Mouse (Mus musculus) forebrain, embryonic 16.5 days (tissue): ENCODE results near the gene Fam172a. TPM values are rescaled to one million over a fixed set of nuclear protein-coding genes. Genes with fewer than 3 reads are reported as not detected.

Experiments used
- ATAC-seq: fragments of 200-750 bp; cut with Nextera tagmentation; 2 replicates; pipeline ENCODE4 v1.8.0; 2017; ENCODE audit warnings: mild to moderate bottlenecking, moderate library complexity
- H3K27ac ChIP-seq: fragments of 300-500 bp; sonication (generic); 2 replicates; pipeline ENCODE4 v1.5.1; 2014; ENCODE audit warnings: low read length, control low read depth
- H3K27me3 ChIP-seq: fragments of 300-500 bp; sonication (generic); replicated peaks from 2 replicates; pipeline ENCODE4 v1.6.1; 2014; ENCODE audit warnings: low read length; ENCODE audit not compliant: control insufficient read depth, insufficient read depth
- H3K36me3 ChIP-seq: fragments of 300-500 bp; sonication (generic); 2 replicates; pipeline ENCODE4 v1.6.1; 2014; ENCODE audit not compliant: control insufficient read depth, insufficient read depth
- H3K4me1 ChIP-seq: fragments of 300-500 bp; sonication (generic); replicated peaks from 2 replicates; pipeline ENCODE4 v1.6.1; 2014; ENCODE audit warnings: low read length; ENCODE audit not compliant: control insufficient read depth, insufficient read depth
- H3K4me2 ChIP-seq: fragments of 300-500 bp; sonication (generic); 2 replicates; pipeline ENCODE4 v1.6.1; 2014; ENCODE audit warnings: mild to moderate bottlenecking, low read length, control low read depth
- H3K4me3 ChIP-seq: fragments of 300-500 bp; sonication (generic); replicated peaks from 2 replicates; pipeline ENCODE4 v1.5.1; 2014; ENCODE audit warnings: mild to moderate bottlenecking, low read length, control low read depth
- H3K9ac ChIP-seq: fragments of 300-500 bp; sonication (generic); replicated peaks from 2 replicates; pipeline ENCODE4 v1.6.1; 2014; ENCODE audit warnings: low read depth, low read length, control low read depth
- H3K9me3 ChIP-seq: fragments of 300-500 bp; sonication (generic); 2 replicates; pipeline ENCODE4 v1.6.1; 2016; ENCODE audit warnings: low read length; ENCODE audit not compliant: control insufficient read depth
- WGBS: fragments of 180-500 bp; shearing (Covaris S2); extraction: QIAGEN DNeasy Blood & Tissue Kit; methylation state at CpG from one replicate; pipeline ENCODE4 v1.1.7; 2014; 5-methylcytosine and 5-hydroxymethylcytosine counted together
- polyA plus RNA-seq: library from polyadenylated mRNA; unstranded; fragments of >200 nt; fragmentation: Nextera tagmentation; extraction: Ambion mirVana; gene quantifications from 2 replicates; pipeline ENCODE4 v1.2.1, GENCODE M21; 2015

Fam172a gene
- polyA plus RNA-seq, 1 experiment from 2014 or later: 59.5 TPM

DNA sequence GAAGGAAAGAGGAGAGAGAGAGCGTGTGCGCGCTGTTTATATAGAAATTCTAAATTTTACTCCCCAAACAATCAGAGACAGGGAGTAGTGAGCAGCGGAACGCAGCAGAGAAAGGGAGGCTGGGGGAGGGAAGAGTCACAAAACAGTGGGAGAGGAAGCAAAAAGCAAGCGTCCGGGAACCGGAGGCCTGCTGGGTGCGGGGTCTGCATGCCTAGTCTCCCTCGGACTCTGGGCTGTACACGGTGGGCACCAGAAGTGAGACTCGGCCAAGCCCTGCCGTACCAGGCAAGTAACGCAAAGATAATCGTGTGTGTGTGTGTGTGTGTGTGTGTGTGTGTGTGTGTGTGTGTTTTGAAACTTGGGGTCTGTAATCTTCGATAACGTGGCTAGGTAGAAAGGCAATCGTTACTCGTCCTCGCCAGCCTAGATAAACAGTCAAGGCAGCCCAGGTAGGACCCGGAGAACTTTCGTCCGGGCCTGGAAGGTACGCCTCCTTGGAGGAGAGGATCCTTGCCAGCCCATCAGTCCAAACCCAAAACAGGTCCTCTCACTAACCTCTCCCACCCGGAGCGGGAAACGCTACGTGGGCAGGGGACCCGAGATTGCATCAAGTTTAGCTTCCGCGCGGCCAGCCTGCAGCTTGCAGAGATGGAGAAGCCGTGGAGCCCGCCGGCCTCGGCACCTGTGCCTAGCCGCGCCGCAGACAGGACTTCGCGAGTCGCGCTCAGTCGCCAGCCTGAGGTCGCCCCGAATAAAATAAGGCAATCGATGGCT lies 500.9 kb downstream of the Fam172a start:
- peak; percentile 1; the same call in 1 of the 2 replicates for ATAC-seq
- H3K4me2 ChIP-seq: peak overlapping the region; percentile 47
- under 1% methylated on average over 47 of the region's 47 CpGs for WGBS
- no peaks in the 10 kb centered on the region for H3K27me3 ChIP-seq
- peak overlapping the region; percentile 74 for H3K4me3 ChIP-seq
- H3K27ac ChIP-seq: peak overlapping the region; percentile 97
- H3K36me3 ChIP-seq: no peaks in the 10 kb centered on the region
- H3K4me1 ChIP-seq: peaks cover 9% of the 10 kb centered on the region
- no peaks in the 10 kb centered on the region for H3K9me3 ChIP-seq
- H3K9ac ChIP-seq: peak overlapping the region; percentile 85

DNA sequence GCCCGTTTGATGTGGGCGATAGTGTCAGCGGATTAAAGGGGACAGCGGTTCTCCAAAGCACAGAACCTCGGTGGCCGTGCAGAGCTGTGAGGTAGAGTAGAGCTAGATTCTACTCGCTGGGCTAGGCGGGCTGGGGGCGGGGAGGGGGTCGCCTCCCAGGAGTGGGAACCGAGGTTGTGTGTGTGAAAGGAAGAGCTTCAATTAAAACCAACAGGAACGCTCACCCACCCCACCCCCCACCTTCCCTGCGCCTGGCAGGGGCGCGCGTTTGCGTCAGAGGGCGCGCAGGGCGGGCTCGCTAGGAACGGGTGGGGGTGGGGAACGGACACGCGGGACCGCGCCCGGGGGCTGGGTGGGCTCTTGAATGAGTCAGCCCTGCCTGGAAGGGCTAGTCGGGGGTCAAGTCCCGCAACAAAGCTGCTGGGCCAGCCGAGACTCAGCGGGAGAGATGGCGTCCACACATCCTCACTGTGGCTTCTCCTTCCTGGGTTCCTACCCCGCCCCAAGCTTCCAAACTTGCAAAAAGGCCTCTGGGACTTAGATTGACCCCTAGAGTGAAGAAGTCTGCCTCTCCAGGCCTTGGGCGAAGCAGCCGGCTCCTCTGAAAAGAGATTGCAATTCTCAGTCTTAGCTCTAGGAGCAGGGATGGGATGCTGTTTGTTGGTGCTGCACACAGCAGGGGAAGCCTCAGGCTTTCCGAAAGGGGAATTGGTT lies 501.7 kb downstream of the Fam172a start:
- WGBS: under 1% methylated on average over 34 of the region's 37 CpGs
- Histone ChIP-seq H3K27me3 (no peaks in the 10 kb centered on the region), H3K36me3 (no peaks in the 10 kb centered on the region), H3K4me3 (peak overlapping the region; percentile 74), H3K4me2 (peak overlapping the region; percentile 47), H3K9me3 (no peaks in the 10 kb centered on the region), H3K4me1 (peaks cover 12% of the 10 kb centered on the region), H3K27ac (peak overlapping the region; percentile 97), H3K9ac (peak overlapping the region; percentile 85)
- peak; percentile 58 for ATAC-seq

DNA sequence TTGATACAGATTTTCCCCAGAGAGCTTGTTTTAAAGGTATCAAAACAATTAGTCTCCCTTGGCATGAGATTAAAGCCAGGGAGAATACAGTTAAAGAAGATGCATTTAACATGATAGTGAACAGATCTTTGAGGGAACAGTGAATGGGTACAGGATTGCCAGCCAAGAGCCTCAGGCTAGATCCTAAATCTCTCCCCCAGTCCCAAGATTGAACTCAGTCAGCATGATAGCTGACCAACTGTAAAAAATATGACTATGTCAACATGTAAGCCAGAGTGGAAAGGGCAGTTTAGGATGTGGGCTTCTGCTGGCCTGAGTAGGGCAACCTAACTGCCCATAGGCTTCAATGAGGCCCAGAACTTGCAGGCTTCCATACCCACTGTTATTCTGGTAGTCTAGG lies 503.6 kb downstream of the Fam172a start:
- no peaks in the 10 kb centered on the region for H3K27me3 ChIP-seq
- peaks cover 26% of the 10 kb centered on the region for H3K4me1 ChIP-seq
- H3K9me3 ChIP-seq: no peaks in the 10 kb centered on the region
- H3K9ac ChIP-seq: no peak overlapping the region
- H3K4me3 ChIP-seq: no peak overlapping the region
- H3K27ac ChIP-seq: peak overlapping the region; percentile 3; the same call in 1 of the 2 replicates
- H3K4me2 ChIP-seq: peak overlapping the region; percentile 39
- ATAC-seq: no peak
- no peaks in the 10 kb centered on the region for H3K36me3 ChIP-seq

DNA sequence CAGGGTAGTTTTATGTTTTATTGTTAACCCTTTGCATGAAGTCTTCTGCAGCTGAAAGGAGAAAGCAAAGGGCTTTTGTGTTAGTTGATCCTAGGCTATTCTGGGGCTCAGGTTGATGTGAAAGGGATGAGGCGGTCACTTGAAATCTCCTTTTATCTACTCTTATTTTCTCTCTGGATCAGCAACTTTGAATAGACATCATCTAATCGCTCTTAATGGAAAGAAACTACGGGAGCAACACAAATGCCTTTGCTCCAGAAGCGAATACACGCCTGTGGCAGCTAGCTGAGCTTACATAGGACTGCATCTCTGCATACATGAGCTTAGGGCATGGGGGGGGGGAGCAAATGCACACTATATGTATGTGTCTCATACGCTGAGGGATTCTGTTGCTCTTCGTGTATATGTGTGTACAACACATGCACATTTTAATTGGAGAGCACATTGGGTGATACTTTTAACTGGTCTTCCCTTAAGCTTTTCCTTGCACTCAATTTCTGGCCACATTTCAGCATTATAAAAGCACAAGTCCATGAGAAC lies 505.1 kb downstream of the Fam172a start:
- Histone ChIP-seq H3K9me3 (no peaks in the 10 kb centered on the region), H3K27me3 (peaks cover 4% of the 10 kb centered on the region; the same call in 1 of the 2 replicates), H3K4me2 (peak overlapping the region; percentile 75), H3K9ac (peak overlapping the region; percentile 44), H3K27ac (peak overlapping the region; percentile 68), H3K4me3 (peak overlapping the region; percentile 25), H3K36me3 (no peaks in the 10 kb centered on the region), H3K4me1 (peaks cover 34% of the 10 kb centered on the region)
- WGBS: 10% methylated on average over 7 of the region's 7 CpGs
- no peak for ATAC-seq

DNA sequence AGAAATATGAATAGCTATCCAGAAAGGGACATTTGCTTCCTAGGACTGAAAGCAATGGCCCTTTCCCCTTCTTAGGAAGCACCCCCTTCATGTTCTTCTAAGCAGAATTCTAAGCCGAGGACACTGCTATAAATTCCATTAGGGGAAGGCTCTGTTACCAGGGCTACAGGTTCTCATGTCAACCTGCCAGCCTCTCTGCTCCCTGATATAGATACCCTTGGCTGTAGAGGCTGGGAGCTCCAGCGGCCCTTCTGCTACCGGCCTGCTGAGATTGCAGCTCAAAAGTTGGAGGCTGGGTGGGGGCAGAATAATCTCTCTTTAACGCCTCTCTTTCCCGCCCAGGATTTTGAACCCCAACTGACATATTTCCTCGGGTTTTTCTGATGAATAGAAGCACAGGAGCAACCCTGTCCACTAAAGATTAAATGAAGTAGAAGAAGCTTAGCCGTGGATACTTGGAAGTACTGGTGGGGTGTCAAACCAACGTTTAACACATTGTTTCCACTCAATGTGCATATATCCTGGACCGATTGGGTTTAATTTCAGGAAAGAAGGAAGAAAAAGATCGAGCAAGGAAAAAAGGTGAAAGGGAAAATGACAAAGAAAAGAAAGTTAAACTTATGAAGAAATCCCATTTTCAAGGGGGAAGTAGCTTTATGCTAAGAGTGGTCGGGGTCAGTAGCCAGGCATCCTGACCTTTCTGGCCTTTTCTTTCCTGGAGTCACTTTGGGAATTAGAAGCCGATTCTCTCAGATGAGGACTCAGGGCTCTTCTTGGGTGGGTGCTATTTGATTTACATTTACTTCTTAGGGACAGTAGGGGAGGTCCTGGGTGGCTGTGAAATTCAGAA lies 506.2 kb downstream of the Fam172a start:
- H3K4me3 ChIP-seq: peak overlapping the region; percentile 0; the same call in 1 of the 2 replicates
- 0 out of 2 replicates have a peak overlapping the region, but pooled peaks have one; percentile 43 for H3K9ac ChIP-seq
- H3K4me1 ChIP-seq: peaks cover 34% of the 10 kb centered on the region
- WGBS: 13% methylated on average over 12 of the region's 12 CpGs
- H3K36me3 ChIP-seq: no peaks in the 10 kb centered on the region
- no peaks in the 10 kb centered on the region for H3K9me3 ChIP-seq
- H3K4me2 ChIP-seq: peak overlapping the region; percentile 75
- ATAC-seq: no peak
- peaks cover 6% of the 10 kb centered on the region; the same call in 1 of the 2 replicates for H3K27me3 ChIP-seq
- peak overlapping the region; percentile 25 for H3K27ac ChIP-seq

DNA sequence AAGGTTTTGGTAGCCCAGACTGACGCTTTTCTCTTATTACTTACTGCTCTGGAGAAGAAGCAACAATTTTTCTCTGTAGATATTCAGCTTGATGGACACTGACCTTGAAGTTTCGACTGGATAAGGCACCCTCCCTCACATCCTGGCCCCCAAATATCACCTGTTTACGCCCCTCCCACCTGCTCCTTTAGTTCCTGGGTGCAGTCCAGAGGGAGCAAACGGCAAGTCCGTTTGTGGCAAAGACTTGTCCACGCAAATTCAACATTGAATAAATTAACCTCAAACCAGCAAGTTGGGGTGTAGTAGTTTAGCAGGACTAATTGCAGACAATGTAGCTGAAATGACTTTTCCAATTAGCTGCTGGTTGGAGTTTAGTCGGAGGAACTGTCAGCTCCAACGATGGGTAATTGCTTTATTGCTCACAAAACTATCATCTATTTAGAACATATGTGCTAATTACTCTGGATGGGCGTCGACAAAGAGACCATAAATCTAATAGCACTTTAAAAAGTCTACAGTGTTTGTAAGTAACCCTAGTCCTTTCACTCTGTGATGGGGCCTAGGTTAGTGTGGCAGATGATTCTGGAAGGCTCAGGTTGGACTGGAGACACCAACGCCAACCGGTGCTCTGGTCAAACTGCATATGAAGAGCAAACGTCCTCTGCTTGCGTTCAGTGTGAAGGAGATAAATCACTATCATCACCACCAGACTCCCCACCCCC lies 507.0 kb downstream of the Fam172a start:
- no peak for ATAC-seq
- Histone ChIP-seq H3K4me1 (peaks cover 33% of the 10 kb centered on the region), H3K27me3 (peaks cover 8% of the 10 kb centered on the region; the same call in 1 of the 2 replicates)

DNA sequence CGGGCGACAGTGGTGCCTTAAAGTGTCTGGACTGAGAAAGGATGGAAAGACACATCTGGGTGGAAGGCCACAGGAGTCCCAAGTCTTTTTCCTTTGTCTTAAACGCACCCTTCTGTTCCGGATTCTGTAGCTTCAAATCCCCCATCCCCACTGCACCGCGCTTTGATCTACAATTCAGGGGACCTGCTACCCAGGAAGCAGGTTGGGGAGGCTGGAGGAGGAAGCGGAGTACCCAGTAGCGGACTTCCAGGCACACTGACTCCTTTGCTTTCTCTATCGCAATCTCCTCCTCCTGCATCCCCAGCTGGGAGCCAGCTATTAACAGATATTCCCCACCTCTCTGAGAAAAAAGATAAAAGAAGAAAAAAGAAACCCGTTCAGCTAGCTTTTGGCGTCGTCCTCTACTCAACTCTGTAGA lies 507.8 kb downstream of the Fam172a start:
- Histone ChIP-seq H3K4me2 (peak overlapping the region; percentile 75), H3K9me3 (no peaks in the 10 kb centered on the region), H3K4me3 (peak overlapping the region; percentile 40), H3K36me3 (no peaks in the 10 kb centered on the region), H3K9ac (peak overlapping the region; percentile 65), H3K4me1 (peaks cover 26% of the 10 kb centered on the region), H3K27ac (peak overlapping the region; percentile 82), H3K27me3 (peaks cover 8% of the 10 kb centered on the region; the same call in 1 of the 2 replicates)
- peak; percentile 16; the same call in 1 of the 2 replicates for ATAC-seq
- 4% methylated on average over 12 of the region's 12 CpGs for WGBS

More for the DNA sequence above, 507.0 kb downstream of the Fam172a start:
- Histone ChIP-seq H3K36me3 (no peaks in the 10 kb centered on the region), H3K9ac (peak overlapping the region; percentile 24; the same call in 1 of the 2 replicates), H3K4me3 (peak overlapping the region; percentile 10; the same call in 1 of the 2 replicates), H3K9me3 (no peaks in the 10 kb centered on the region), H3K4me2 (peak overlapping the region; percentile 75), H3K27ac (peak overlapping the region; percentile 25)
- WGBS: 15% methylated on average over 14 of the region's 14 CpGs

DNA sequence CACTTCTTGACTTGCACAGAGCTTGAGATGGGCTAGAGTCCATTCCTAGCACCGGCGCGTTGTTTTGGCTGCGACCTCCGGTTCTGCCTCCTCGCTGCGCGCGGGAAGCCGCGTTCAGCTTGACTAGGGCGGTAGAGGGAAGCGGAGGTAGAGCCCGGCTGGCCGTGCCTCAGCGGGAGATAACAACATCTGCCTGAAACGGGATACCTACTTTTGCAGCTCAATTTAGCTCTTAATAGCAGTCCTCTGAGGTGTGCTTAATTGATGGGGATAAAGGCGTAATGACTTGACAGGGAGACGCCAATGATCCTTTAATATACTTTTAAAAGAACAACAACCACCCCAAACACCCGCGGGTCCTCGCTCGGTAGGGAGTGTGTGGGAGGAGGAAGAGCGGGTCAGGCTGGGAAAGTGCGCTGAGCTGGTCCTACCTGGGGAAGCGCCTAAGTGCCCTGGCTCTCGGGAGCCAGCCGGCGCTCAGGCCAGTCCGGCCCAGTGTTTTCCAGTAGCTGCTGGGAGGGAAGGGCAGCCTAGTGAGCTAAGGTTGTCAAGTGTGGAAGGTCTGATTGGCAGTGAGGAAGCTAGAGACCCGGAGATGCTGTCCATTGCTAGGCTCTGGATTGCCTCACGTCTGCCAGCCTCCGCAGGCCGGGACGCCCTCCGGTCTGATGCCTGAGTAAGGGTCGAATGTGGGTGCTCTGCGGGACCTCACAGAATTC lies 508.4 kb downstream of the Fam172a start:
- Histone ChIP-seq H3K27me3 (peaks cover 8% of the 10 kb centered on the region; the same call in 1 of the 2 replicates), H3K4me1 (peaks cover 24% of the 10 kb centered on the region), H3K9ac (peak overlapping the region; percentile 65), H3K4me2 (peak overlapping the region; percentile 75), H3K36me3 (no peaks in the 10 kb centered on the region), H3K9me3 (no peaks in the 10 kb centered on the region), H3K4me3 (peak overlapping the region; percentile 40), H3K27ac (peak overlapping the region; percentile 82)
- under 1% methylated on average over 38 of the region's 38 CpGs for WGBS
- ATAC-seq: peak; percentile 45
